Mouse (Mus musculus): ENCODE results near the gene Rsrp1.

Rsrp1 gene

GRCm38 (mm10) chr4:134967887-134968604 is 44.7 kb downstream of the Rsrp1 start:
- no peak for DNase-seq

GRCm38 (mm10) chr4:134968605-134968976 is 45.2 kb downstream of the Rsrp1 start:
- no peak for DNase-seq

DNA sequence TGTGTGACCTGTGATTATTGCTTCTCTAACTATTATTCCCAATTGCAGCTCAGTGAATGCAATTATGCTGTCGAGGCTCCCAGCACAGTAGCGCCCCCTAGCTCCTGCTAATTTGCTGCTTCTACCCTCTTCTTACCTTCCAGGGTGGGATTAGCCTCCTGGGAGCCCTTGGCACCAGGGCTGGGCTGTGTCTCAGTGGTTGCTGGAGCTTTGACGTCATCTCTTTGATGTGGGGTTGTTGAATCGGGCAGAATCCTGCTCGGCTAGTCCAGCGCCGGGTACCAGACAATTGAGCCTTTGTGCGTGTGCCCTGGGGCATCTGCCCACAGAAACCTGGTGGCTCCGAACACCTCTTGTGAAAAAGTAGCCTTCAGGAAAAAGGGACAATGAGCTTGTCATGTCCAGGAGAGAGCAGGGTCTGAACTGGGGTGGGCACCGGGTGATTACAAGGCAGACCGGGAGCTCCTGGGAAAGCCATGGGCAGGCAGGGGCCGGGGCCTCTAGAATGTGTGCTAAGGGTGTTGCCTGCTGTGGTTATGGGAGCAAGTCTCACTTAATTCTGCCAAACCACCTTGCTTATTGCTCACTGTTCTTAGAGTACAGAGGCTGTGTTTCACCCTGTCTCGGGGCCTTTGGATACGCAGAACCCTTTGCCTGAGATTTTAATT is 52.0 kb downstream of the Rsrp1 start:
- DNase-seq = no peak

DNA sequence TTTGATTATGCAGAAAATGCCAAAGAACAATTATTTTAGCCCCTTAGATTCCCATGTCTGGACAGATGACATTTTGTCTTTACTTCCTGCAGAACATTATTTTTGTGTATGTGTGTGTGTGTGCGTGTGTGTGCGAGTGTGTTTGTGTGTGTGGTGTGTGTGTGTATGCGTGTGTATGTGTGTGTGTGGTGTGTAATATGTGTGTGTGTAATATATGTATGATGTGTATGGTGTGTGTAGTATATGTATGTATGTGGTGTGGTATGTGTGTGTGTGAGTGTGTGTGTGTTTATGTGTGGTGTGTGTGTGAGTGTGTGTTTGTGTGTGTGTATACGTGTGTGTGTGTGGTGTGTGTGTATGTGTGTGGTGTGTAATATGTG is 52.5 kb downstream of the Rsrp1 start:
- no peak for DNase-seq
